Mouse (Mus musculus) spleen, adult 2 months (tissue): ENCODE measurements around the gene Fam177a.

ENCODE experiments used
- CTCF ChIP-seq: fragments of 200-500 bp; IDR thresholded peaks from 2 replicates; pipeline ENCODE4 v1.5.1; 2011; ENCODE audit warnings: mild to moderate bottlenecking, inconsistent platforms; ENCODE audit not compliant: insufficient read depth, insufficient read length, insufficient replicate concordance; ENCODE audit errors: extremely low read depth
- POLR2A ChIP-seq: fragments of 200-500 bp; IDR thresholded peaks from 2 replicates; pipeline ENCODE4 v1.6.1; 2011; ENCODE audit warnings: low read depth, low read length, inconsistent platforms

DNA sequence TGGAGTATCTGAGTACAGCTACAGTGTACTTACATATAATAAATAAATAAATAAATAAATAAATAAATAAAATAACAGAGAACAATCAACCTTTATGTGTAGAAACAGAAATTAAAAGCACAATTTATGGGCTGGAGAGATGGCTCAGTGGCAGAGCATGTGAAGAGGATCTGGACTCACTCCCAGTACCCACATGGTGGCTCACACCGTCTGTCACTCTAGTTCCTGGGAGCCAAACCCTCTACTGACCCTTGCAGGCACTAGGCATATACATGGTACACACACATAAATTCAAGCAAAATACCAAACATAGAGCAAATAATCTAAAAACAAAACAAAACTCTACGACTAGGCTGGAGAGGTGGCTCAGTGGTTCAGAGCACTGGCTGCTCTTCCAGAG is 49.0 kb upstream of the Fam177a start:
- no peak for TF ChIP-seq CTCF
- TF ChIP-seq POLR2A, result no peak
